Mouse (Mus musculus) cortical plate, adult 2 months (tissue): ENCODE results near the gene Rab3gap2.

ENCODE experiments used
- CTCF ChIP-seq: fragments of 200-500 bp; IDR thresholded peaks from 2 replicates; pipeline ENCODE4 v1.5.1; 2011; ENCODE audit warnings: mild to moderate bottlenecking, control low read depth, low read length; ENCODE audit not compliant: insufficient read depth; ENCODE audit errors: extremely low read depth
- POLR2A ChIP-seq: fragments of 200-500 bp; IDR thresholded peaks from 2 replicates; pipeline ENCODE4 v1.6.1; 2011; ENCODE audit warnings: mild to moderate bottlenecking, low read length, control low read depth; ENCODE audit not compliant: insufficient read depth; ENCODE audit errors: extremely low read depth

- no peak for TF ChIP-seq POLR2A
- TF ChIP-seq CTCF, result no peak
These were observed 1.2 kb downstream of the Rab3gap2 start for GRCm38 (mm10) chr1:185205090-185205489.
